Mouse (Mus musculus) CD4-positive, CD25-positive, alpha-beta regulatory T cell, adult 9 weeks (primary cell): Measurements from ENCODE around the gene D930020B18Rik. TPM values are rescaled to one million over a fixed set of nuclear protein-coding genes. Genes with fewer than 3 reads are reported as not detected.

Experiments
- polyA plus RNA-seq: library from polyadenylated mRNA; unstranded; fragments of 100-300 nt; shearing (Covaris generic); gene quantifications from one replicate; pipeline ENCODE4 v1.2.1, GENCODE M21; 2017

Gene D930020B18Rik
- 0.32 TPM for polyA plus RNA-seq

DNA sequence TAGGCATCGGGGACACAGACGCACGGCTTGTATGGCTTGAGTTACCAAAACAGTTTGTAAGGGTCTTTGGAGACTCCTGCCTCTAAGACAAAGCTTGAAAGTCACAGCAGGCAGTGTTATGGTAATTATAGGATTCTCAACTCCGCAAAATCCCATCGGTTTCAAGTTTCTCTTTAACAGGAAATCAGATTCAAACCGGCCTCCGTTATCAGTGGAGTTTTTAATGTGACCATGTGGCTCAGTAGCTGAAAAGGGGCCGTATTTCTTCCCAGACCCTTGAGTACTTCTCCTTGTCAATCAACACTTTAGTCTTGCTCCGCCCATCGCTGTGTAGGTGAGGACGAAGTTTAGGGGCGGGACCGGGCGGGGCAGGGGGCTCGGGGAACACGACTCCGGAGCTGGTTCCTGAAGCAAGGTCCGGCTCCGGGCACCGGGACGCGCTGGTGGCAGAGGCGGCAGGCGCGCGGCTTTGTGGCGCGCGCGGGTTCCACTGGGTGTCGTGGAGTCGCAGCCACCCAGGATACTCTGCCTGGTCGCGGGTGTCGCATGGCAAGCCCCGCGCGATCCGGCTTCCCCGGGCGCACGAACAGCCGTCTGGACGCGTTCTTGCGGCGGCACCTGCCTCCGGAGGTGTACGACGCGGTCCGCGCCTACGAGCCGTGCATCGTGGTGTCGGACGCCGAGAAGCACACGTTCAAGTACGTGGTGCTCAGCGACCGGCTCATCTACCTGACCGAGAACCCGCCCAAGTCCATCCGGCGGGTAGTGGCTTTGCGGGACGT is at the start of gene D930020B18Rik:
TSS of gene D930020B18Rik (plus strand) at position 317 of the 782 bp plus-strand sequence.

DNA sequence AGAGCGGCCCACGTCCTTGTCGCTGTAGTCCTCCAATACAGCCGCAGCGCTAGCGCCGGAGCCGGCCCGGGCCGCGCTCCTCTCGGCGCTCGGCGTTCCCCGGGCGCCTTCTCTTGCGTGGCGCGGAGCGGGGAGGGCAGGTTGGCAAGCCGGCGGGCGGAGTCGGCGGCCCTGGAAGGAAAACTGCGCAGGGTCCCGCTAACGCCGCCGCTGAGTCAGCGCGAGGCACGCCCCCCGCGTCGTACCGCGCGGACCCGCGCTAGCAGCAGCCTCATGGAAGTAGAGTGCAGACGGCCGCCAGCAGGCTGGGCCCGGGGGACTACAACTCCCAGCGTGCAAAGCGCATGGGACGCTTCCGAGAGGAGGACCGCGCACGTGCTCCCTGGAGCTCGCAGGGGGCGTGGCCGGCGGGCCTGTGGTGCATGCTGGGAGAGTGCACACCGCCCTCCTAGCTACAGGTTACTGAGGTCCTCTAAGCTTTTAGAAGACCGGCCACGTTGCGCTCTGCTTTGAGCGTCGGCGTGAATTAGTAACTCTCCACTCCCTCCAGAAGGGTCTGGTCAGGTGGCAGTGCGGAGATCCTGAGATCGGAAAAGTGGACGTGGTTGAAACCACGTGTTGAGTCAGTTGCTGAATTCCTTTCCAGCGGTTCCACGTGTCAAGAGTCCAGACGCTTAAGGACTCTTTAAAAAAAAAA is 15.1 kb upstream of the D930020B18Rik start, which contains the start of gene Xpot:
TSS of gene Xpot (minus strand) at position 147 of the 697 bp plus-strand sequence.

DNA sequence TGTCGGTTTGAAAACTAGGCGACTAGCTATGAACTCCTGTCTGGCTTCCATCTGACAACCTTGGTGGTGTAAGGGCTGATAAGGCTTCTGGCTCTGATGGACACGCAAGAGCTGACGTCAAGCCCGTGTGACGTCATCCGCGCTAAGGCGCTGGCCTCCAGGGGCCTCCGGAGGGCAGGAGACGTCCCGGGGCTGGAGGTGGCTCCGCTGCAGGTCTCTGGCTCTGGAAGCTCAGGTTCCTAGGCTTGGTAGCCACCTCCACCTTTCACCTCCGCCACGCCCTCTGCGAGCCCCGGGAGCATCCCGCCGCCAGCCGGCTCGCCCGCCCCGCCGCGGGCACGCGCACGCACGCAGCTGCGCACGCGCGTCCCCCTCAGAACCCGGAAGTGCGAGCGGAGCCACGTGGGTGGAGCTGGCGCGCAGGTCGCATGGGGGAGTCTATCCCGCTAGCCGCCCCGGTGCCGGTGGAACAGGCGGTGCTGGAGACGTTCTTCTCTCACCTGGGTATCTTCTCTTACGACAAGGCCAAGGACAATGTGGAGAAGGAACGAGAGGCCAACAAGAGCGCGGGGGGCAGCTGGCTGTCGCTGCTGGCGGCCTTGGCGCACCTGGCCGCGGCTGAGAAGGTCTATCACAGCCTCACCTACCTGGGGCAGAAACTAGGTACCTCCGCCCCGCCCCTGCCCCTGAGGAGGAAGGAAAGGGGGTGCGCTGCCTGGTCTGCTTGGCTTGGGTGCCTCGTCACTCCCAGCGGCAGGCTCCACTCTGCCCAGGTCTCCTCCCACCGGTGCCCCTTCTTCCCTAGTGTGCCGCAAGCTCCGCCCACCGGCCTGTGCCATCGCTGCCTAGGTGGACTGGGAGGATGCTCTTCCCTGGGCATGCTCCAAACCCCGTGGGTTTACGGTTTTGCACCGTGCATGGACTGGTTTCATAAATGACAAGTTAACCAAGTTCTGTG is 98.4 kb downstream of the D930020B18Rik start, which contains the start of gene BC048403:
TSS of gene BC048403 (plus strand) at position 390 of the 958 bp plus-strand sequence.

Other genes starting within 250 kb of the D930020B18Rik start
- 2.1 TPM for gene Rassf3, start 165.2 kb upstream of the D930020B18Rik start, polyA plus RNA-seq
- gene Tbk1, start 54.8 kb upstream of the D930020B18Rik start, polyA plus RNA-seq, result 111 TPM
- 15.3 TPM for gene Xpot, start 15.3 kb upstream of the D930020B18Rik start, polyA plus RNA-seq
- gene BC048403, start 98.3 kb downstream of the D930020B18Rik start, polyA plus RNA-seq, result 4.2 TPM